Mouse (Mus musculus) urinary bladder, postnatal 0 days (tissue): ENCODE results near the gene Gm6509. TPM values are rescaled to one million over a fixed set of nuclear protein-coding genes. Genes with fewer than 3 reads are reported as not detected.

Experiments used
- polyA plus RNA-seq: library from polyadenylated mRNA; unstranded; fragments of >200 nt; fragmentation: Nextera tagmentation; extraction: Ambion mirVana; gene quantifications from 2 replicates; pipeline ENCODE4 v1.2.1, GENCODE M21; 2015

The Gm6509 gene
- polyA plus RNA-seq: not detected in 2 replicates

DNA sequence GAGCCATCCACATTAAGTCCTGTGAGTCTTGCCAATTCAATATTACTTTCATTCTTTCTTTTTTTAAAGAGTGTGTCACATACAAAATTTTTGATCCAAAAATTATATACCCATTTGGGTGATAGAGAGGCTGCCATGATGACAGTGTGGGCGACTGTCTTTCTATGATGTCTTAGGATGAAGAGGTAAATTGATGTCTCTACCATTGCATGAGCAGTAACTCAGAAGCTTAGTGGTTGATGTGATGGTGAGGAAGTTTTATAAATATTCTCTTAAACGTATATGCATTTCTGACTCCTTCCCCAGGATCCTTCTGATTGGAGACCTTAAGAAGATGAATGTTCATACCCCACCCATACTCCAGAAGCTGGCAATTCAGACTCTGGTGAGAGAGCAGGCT is at the start of gene Gm6509:
Gm6509 (plus strand) TSS at position 301 of the 400 bp plus-strand sequence.

GRCm38 (mm10) chr5:94616242-94616641 is 7.5 kb upstream of the Gm6509 start, which contains the start of gene Gm3147:
Gm3147 (minus strand) TSS chr5:94616342.

GRCm38 (mm10) chr5:94648082-94648481 is 24.3 kb downstream of the Gm6509 start, which contains the start of gene Gm6205:
Gm6205 (plus strand) TSS chr5:94648382.

Other genes with a start within 250 kb of the Gm6509 start
- not detected in 2 replicates for gene Gm7682, start 178.2 kb upstream of the Gm6509 start, polyA plus RNA-seq
- gene Gm3139, start 97.7 kb upstream of the Gm6509 start, polyA plus RNA-seq: not detected in 2 replicates
- not detected in 2 replicates for gene Gm3147, start 7.6 kb upstream of the Gm6509 start, polyA plus RNA-seq
- gene Gm6205, start 24.4 kb downstream of the Gm6509 start, polyA plus RNA-seq: not detected in 2 replicates
- not detected in 2 replicates for gene Gm3183, start 241.5 kb downstream of the Gm6509 start, polyA plus RNA-seq